Mouse (Mus musculus) kidney, adult 2 months (tissue): ENCODE measurements around the gene Cnksr1.

Experiments
- CTCF ChIP-seq: fragments of 200-500 bp; conservative IDR thresholded peaks from 2 replicates; pipeline ENCODE4 v1.5.1; 2011; ENCODE audit warnings: low read depth, mild to moderate bottlenecking, control low read depth, low read length, moderate library complexity, mixed read lengths; ENCODE audit not compliant: insufficient read depth, insufficient read length
- POLR2A ChIP-seq: fragments of 200-500 bp; IDR thresholded peaks from one replicate; pipeline ENCODE4 v1.6.1; 2011; ENCODE audit warnings: low read depth, low read length, control low read depth

DNA sequence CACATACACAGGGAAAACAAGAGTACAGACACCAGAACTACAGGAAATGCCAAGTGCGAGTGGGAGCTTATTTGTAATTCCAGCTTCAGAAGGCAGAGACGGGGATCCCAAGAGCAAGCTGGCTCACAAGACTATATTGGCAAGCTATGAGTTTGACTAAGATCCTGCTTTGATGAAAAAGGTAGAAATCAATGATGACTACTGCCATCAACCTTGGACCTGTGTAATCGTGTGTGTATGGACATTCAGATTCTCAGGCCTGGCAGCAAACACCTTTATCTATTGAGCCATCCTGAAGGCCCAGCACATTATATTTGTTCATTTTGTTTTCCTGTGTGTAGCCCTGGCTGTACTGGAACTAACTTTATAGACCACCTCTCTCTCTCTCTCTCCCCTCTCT is 54.5 kb downstream of the Cnksr1 start:
- TF ChIP-seq POLR2A (no peak), CTCF (no peak)
